Mouse (Mus musculus) testis, adult 2 months (tissue): ENCODE results near the gene Sox5.

Experiments used
- CTCF ChIP-seq: fragments of 200-500 bp; IDR thresholded peaks from 2 replicates; pipeline ENCODE4 v1.5.1; 2012; ENCODE audit warnings: low read depth, mild to moderate bottlenecking, inconsistent platforms, low read length, moderate library complexity; ENCODE audit not compliant: control insufficient read depth, insufficient read depth, insufficient replicate concordance
- POLR2A ChIP-seq: fragments of 200-500 bp; IDR thresholded peaks from 2 replicates; pipeline ENCODE4 v1.6.1; 2012; ENCODE audit warnings: low read depth, mild to moderate bottlenecking, inconsistent platforms, low read length, moderate library complexity; ENCODE audit not compliant: control insufficient read depth

- TF ChIP-seq CTCF (no peak), POLR2A (no peak)
Measured at GRCm38 (mm10) chr6:144769060-144769459, 12.7 kb downstream of the Sox5 start.
